ENCODE assay signal across 17 mouse cellular contexts in the genomic region with DNA sequence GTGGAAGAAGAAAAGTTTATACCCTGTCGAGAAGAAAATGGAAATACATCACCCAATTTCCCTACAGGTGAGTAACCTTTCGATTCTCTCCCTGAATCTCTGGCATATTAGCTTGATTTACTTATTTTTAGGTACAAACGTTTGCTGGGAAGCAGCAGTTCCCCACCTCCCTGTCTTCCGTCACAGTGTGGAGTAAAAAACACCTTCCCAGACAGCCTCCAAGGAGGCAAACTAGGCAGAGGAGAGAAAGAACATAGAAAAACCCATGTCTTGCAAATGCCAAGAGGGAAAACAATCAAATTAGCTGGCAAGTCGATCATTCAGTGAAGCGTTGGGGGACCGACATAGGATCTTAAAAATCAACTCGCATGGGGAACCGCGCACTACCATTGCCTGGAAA.
DNase-seq lines count a peak whose midpoint lies in the region; ATAC-seq and TF ChIP-seq lines count a peak whose summit lies in the region.
"Had no signal": no experiment of that assay in that cellular context is flagged by ENCODE, and none has a peak within 500 bp of the region (broad histone marks: within the 10 kb centered on the region; RNA-seq: fewer than 3 reads in every experiment).

No protein-coding gene starts in this region.

- no peak; the same call in 1 of the 2 replicates for ATAC-seq in forebrain, postnatal 0 days
- peak; percentile 56; the same call in 1 of the 2 replicates for ATAC-seq in hindbrain, embryonic 14.5 days (ENCODE audit: low FRiP score)
- no peak for ATAC-seq in hindbrain, embryonic 12.5 days (ENCODE audit: low FRiP score)
- ATAC-seq in neural tube, embryonic 15.5 days (ENCODE audit: low FRiP score), result no peak

- no peak overlapping the region for H3K27ac ChIP-seq in forebrain, postnatal 0 days (ENCODE audit: low read depth, low read length)
- no peak overlapping the region for H3K27ac ChIP-seq in forebrain, embryonic 10.5 days
- no peak overlapping the region for H3K27ac ChIP-seq in hindbrain, embryonic 14.5 days
- H3K27ac ChIP-seq in hindbrain, embryonic 12.5 days, result no peak overlapping the region
- H3K27ac ChIP-seq in neural tube, embryonic 15.5 days (replicated peaks), result no peak overlapping the region
- H3K27ac ChIP-seq: embryonic facial prominence, embryonic 10.5 days; forebrain, embryonic 15.5 days; heart, embryonic 15.5 days had no signal

- no peaks in the 10 kb centered on the region for H3K4me1 ChIP-seq in forebrain, postnatal 0 days (ENCODE audit: insufficient read depth)
- H3K4me1 ChIP-seq in forebrain, embryonic 10.5 days, result no peaks in the 10 kb centered on the region
- peaks cover 8% of the 10 kb centered on the region; the same call in 1 of the 2 replicates for H3K4me1 ChIP-seq in hindbrain, embryonic 14.5 days (replicated peaks; ENCODE audit: control insufficient read depth, insufficient read depth, low read length)
- H3K4me1 ChIP-seq in hindbrain, embryonic 12.5 days, result peaks cover 4% of the 10 kb centered on the region; the same call in 1 of the 2 replicates
- H3K4me1 ChIP-seq in neural tube, embryonic 15.5 days, result no peaks in the 10 kb centered on the region
- H3K4me1 ChIP-seq: embryonic facial prominence, embryonic 10.5 days; heart, embryonic 15.5 days had no signal

- DNase-seq in forebrain, postnatal 0 days, result no peak
- DNase-seq in forebrain, embryonic 10.5 days (ENCODE audit: extremely low spot score, low spot score), result no peak
- no peak for DNase-seq in hindbrain, embryonic 14.5 days (ENCODE audit: low spot score)
- no peak for DNase-seq in neural tube, embryonic 10.5 days (ENCODE audit: extremely low spot score, low spot score)
- DNase-seq in retina, postnatal 1 day, result no peak
- DNase-seq: adrenal gland, adult 8-10 months; adrenal gland, postnatal 36 days; gastrocnemius, postnatal 36 days; heart, postnatal 14 days; kidney, adult 11 months; kidney, adult 9 months had no signal

- no peak overlapping the region for H3K9ac ChIP-seq in forebrain, postnatal 0 days
- H3K9ac ChIP-seq in hindbrain, embryonic 14.5 days, result no peak overlapping the region
- H3K9ac ChIP-seq in hindbrain, embryonic 12.5 days, result no peak overlapping the region
- no peak overlapping the region for H3K9ac ChIP-seq in neural tube, embryonic 15.5 days (replicated peaks)
- H3K9ac ChIP-seq: forebrain, embryonic 15.5 days; heart, embryonic 15.5 days had no signal

- 60% methylated on average over 10 of the region's 10 CpGs for WGBS in forebrain, postnatal 0 days
- WGBS in forebrain, embryonic 10.5 days, result 84% methylated on average over 10 of the region's 10 CpGs
- WGBS in hindbrain, embryonic 14.5 days, result 65% methylated on average over 10 of the region's 10 CpGs
- WGBS in hindbrain, embryonic 12.5 days, result 66% methylated on average over 10 of the region's 10 CpGs
- WGBS in neural tube, embryonic 15.5 days, result 68% methylated on average over 10 of the region's 10 CpGs

- H3K4me2 ChIP-seq in forebrain, postnatal 0 days (ENCODE audit: low read depth), result peak overlapping the region; percentile 24; the same call in 1 of the 2 replicates
- H3K4me2 ChIP-seq in hindbrain, embryonic 14.5 days (replicated peaks), result peak overlapping the region; percentile 28
- no peak overlapping the region for H3K4me2 ChIP-seq in hindbrain, embryonic 12.5 days (replicated peaks)
- H3K4me2 ChIP-seq in neural tube, embryonic 15.5 days, result peak overlapping the region; percentile 25; the same call in 1 of the 2 replicates
- H3K4me2 ChIP-seq: heart, embryonic 15.5 days had no signal

- H3K9me3 ChIP-seq in forebrain, postnatal 0 days (ENCODE audit: low read length), result no peaks in the 10 kb centered on the region
- no peaks in the 10 kb centered on the region for H3K9me3 ChIP-seq in forebrain, embryonic 10.5 days
- H3K9me3 ChIP-seq in hindbrain, embryonic 14.5 days (ENCODE audit: control insufficient read depth, low read length), result no peaks in the 10 kb centered on the region
- H3K9me3 ChIP-seq in hindbrain, embryonic 12.5 days (replicated peaks), result no peaks in the 10 kb centered on the region
- H3K9me3 ChIP-seq in neural tube, embryonic 15.5 days (replicated peaks), result no peaks in the 10 kb centered on the region
- H3K9me3 ChIP-seq: embryonic facial prominence, embryonic 10.5 days; forebrain, embryonic 15.5 days; heart, embryonic 15.5 days had no signal

- no peak overlapping the region for H3K4me3 ChIP-seq in forebrain, postnatal 0 days (ENCODE audit: low read depth, low read length)
- H3K4me3 ChIP-seq in forebrain, embryonic 10.5 days, result no peak overlapping the region
- no peak overlapping the region for H3K4me3 ChIP-seq in hindbrain, embryonic 14.5 days (replicated peaks; ENCODE audit: low read length)
- H3K4me3 ChIP-seq in hindbrain, embryonic 12.5 days, result no peak overlapping the region
- no peak overlapping the region for H3K4me3 ChIP-seq in neural tube, embryonic 15.5 days (replicated peaks)
- H3K4me3 ChIP-seq: embryonic facial prominence, embryonic 10.5 days; forebrain, embryonic 15.5 days; heart, embryonic 15.5 days had no signal

- no peaks in the 10 kb centered on the region for H3K36me3 ChIP-seq in forebrain, postnatal 0 days (ENCODE audit: insufficient read depth)
- H3K36me3 ChIP-seq in forebrain, embryonic 10.5 days (replicated peaks), result no peaks in the 10 kb centered on the region
- no peaks in the 10 kb centered on the region for H3K36me3 ChIP-seq in hindbrain, embryonic 14.5 days (replicated peaks; ENCODE audit: control insufficient read depth, insufficient read depth)
- H3K36me3 ChIP-seq in hindbrain, embryonic 12.5 days, result no peaks in the 10 kb centered on the region
- no peaks in the 10 kb centered on the region for H3K36me3 ChIP-seq in neural tube, embryonic 15.5 days
- H3K36me3 ChIP-seq: embryonic facial prominence, embryonic 10.5 days; forebrain, embryonic 15.5 days; G1E; heart, embryonic 15.5 days had no signal

- H3K27me3 ChIP-seq in forebrain, postnatal 0 days (ENCODE audit: insufficient read depth, low read length), result no peaks in the 10 kb centered on the region
- H3K27me3 ChIP-seq in forebrain, embryonic 10.5 days (ENCODE audit: poor library complexity, severe bottlenecking), result no peaks in the 10 kb centered on the region
- H3K27me3 ChIP-seq in hindbrain, embryonic 14.5 days (ENCODE audit: control insufficient read depth, insufficient read depth, low read length), result no peaks in the 10 kb centered on the region
- no peaks in the 10 kb centered on the region for H3K27me3 ChIP-seq in hindbrain, embryonic 12.5 days
- no peaks in the 10 kb centered on the region for H3K27me3 ChIP-seq in neural tube, embryonic 15.5 days (replicated peaks)
- H3K27me3 ChIP-seq: forebrain, embryonic 15.5 days; heart, embryonic 15.5 days had no signal

- no peak for TF ChIP-seq CTCF in forebrain, postnatal 0 days (IDR thresholded peaks at IDR 0.05; ENCODE audit: low read depth)
